Mouse (Mus musculus) MEL (cell line): ENCODE measurements around the gene Wdr93. TPM values are rescaled to one million over a fixed set of nuclear protein-coding genes. Genes with fewer than 3 reads are reported as not detected.

ENCODE experiments used
- DNase-seq: peaks from one replicate; pipeline ENCODE4 v3.0.0; 2011; ENCODE audit warnings: low read depth, low spot score
- H3K27ac ChIP-seq: 2 replicates; pipeline ENCODE4 v1.5.1; 2012; ENCODE audit warnings: low read depth, mild to moderate bottlenecking, control low read depth, low read length, moderate library complexity; ENCODE audit not compliant: control insufficient read depth
- H3K27me3 ChIP-seq, 2 experiments: fragments of 150-350 bp in 1 of 2; sonication (generic) in 1 of 2; 2 replicates each; pipeline ENCODE4 v1.6.1; 2012; ENCODE audit warnings: low read length in 2 of 2, mild to moderate bottlenecking in 2 of 2, improper control_type of control experiment in 1 of 2, moderate library complexity in 1 of 2; ENCODE audit not compliant: insufficient read depth in 2 of 2, control insufficient read depth in 1 of 2
- H3K36me3 ChIP-seq, 2 experiments: 2 replicates each; pipeline ENCODE4 v1.6.1; 2012 to 2014; ENCODE audit warnings: low read length in 2 of 2, improper control_type of control experiment in 1 of 2, inconsistent platforms in 1 of 2, mild to moderate bottlenecking in 1 of 2; ENCODE audit not compliant: insufficient read depth in 2 of 2, control insufficient read depth in 1 of 2
- H3K4me1 ChIP-seq, 2 experiments: fragments of 150-350 bp in 1 of 2; sonication (generic) in 1 of 2; 2 replicates each; pipeline ENCODE4 v1.6.1; 2012; ENCODE audit warnings: low read length in 2 of 2, improper control_type of control experiment in 1 of 2, mild to moderate bottlenecking in 1 of 2; ENCODE audit not compliant: insufficient read depth in 2 of 2, control insufficient read depth in 1 of 2
- H3K4me3 ChIP-seq, 2 experiments: fragments of 150-350 bp in 1 of 2; sonication (generic) in 1 of 2; 2 replicates each; pipeline ENCODE4 v1.5.1; 2012; ENCODE audit warnings: low read depth in 2 of 2, low read length in 2 of 2, mild to moderate bottlenecking in 2 of 2, moderate library complexity in 2 of 2, control low read depth in 1 of 2, improper control_type of control experiment in 1 of 2; ENCODE audit not compliant: control insufficient read depth in 1 of 2, insufficient read depth in 1 of 2
- H3K79me2 ChIP-seq: 2 replicates; pipeline ENCODE4 v1.6.1; 2012; ENCODE audit warnings: mild to moderate bottlenecking, low read length, moderate library complexity; ENCODE audit not compliant: control insufficient read depth, poor library complexity, insufficient read depth
- H3K9ac ChIP-seq: 2 replicates; pipeline ENCODE4 v1.6.1; 2012; ENCODE audit warnings: low read depth, mild to moderate bottlenecking, control low read depth, low read length, moderate library complexity; ENCODE audit not compliant: control insufficient read depth, poor library complexity, severe bottlenecking
- H3K9me3 ChIP-seq: fragments of 150-350 bp; sonication (generic); replicated peaks from 2 replicates; pipeline ENCODE4 v1.6.1; 2012; ENCODE audit warnings: mild to moderate bottlenecking, low read length, improper control_type of control experiment, moderate library complexity; ENCODE audit not compliant: insufficient read depth
- BHLHE40 ChIP-seq: IDR thresholded peaks from 2 replicates; pipeline ENCODE4 v1.6.1; 2012; ENCODE audit warnings: low read depth, mild to moderate bottlenecking, inconsistent platforms, low read length, improper control_type of control experiment, borderline replicate concordance
- CHD1 ChIP-seq: IDR thresholded peaks from 2 replicates; pipeline ENCODE4 v1.6.1; 2012; ENCODE audit warnings: low read depth, mild to moderate bottlenecking, inconsistent platforms, low read length, improper control_type of control experiment
- E2F4 ChIP-seq: IDR thresholded peaks from 2 replicates; pipeline ENCODE4 v1.6.1; 2011; ENCODE audit warnings: low read depth, low read length, improper control_type of control experiment, borderline replicate concordance
- HCFC1 ChIP-seq: IDR thresholded peaks from 2 replicates; pipeline ENCODE4 v1.6.1; 2012; ENCODE audit warnings: low read depth, mild to moderate bottlenecking, inconsistent platforms, low read length, improper control_type of control experiment, moderate library complexity
- JUND ChIP-seq: IDR thresholded peaks from 2 replicates; pipeline ENCODE4 v1.6.1; 2011; ENCODE audit warnings: low read depth, mild to moderate bottlenecking, improper control_type of control experiment, low read length
- MAFK ChIP-seq: IDR thresholded peaks from 2 replicates; pipeline ENCODE4 v1.6.1; 2011; ENCODE audit warnings: low read depth, mild to moderate bottlenecking, low read length, improper control_type of control experiment, borderline replicate concordance
- MAX ChIP-seq: IDR thresholded peaks from 2 replicates; pipeline ENCODE4 v1.6.1; 2011; ENCODE audit warnings: low read length, improper control_type of control experiment
- MAZ ChIP-seq: IDR thresholded peaks from 2 replicates; pipeline ENCODE4 v1.6.1; 2012; ENCODE audit warnings: low read depth, mild to moderate bottlenecking, inconsistent platforms, low read length, improper control_type of control experiment
- MXI1 ChIP-seq: IDR thresholded peaks from 2 replicates; pipeline ENCODE4 v1.6.1; 2011; ENCODE audit warnings: mild to moderate bottlenecking, low read depth, low read length, improper control_type of control experiment
- MYC ChIP-seq: IDR thresholded peaks from 2 replicates; pipeline ENCODE4 v1.6.1; 2011; ENCODE audit warnings: low read depth, mild to moderate bottlenecking, low read length, improper control_type of control experiment, moderate library complexity
- NELFE ChIP-seq: IDR thresholded peaks from 2 replicates; pipeline ENCODE4 v1.6.1; 2011; ENCODE audit warnings: low read depth, low read length, improper control_type of control experiment
- POLR2A ChIP-seq, 2 experiments: IDR thresholded peaks; 2 replicates each; pipeline ENCODE4 v1.6.1; 2011 to 2012; ENCODE audit warnings: low read length in 2 of 2, mild to moderate bottlenecking in 2 of 2, control low read depth in 1 of 2, improper control_type of control experiment in 1 of 2, low read depth in 1 of 2, moderate library complexity in 1 of 2; ENCODE audit not compliant: control insufficient read depth in 1 of 2, insufficient read depth in 1 of 2, poor library complexity in 1 of 2
- TAL1 ChIP-seq: IDR thresholded peaks from 2 replicates; pipeline ENCODE4 v1.6.1; 2012; ENCODE audit warnings: mild to moderate bottlenecking, inconsistent platforms, low read length, moderate library complexity, mixed read lengths
- TCF12 ChIP-seq: IDR thresholded peaks from 2 replicates; pipeline ENCODE4 v1.6.1; 2014; ENCODE audit warnings: low read depth, mild to moderate bottlenecking, inconsistent platforms, low read length, improper control_type of control experiment, moderate library complexity
- ZMIZ1 ChIP-seq: IDR thresholded peaks from 2 replicates; pipeline ENCODE4 v1.6.1; 2012; ENCODE audit warnings: low read depth, mild to moderate bottlenecking, inconsistent platforms, low read length, improper control_type of control experiment, moderate library complexity
- polyA plus RNA-seq, 2 experiments: library from polyadenylated mRNA; stranded (reverse) in 1 of 2; unstranded in 1 of 2; fragments of >175 nt in 1 of 2; fragments of >200 nt in 1 of 2; gene quantifications; 2 replicates each; pipeline versions ENCODE4 v1.2.1 to v1.2.4; 2012; ENCODE audit warnings: low replicate concordance in 2 of 2, low read depth in 1 of 2; ENCODE audit not compliant: insufficient read length in 2 of 2, insufficient read depth in 1 of 2, missing spikeins in 1 of 2
- total RNA-seq: library from RNA; depleted of rRNA; stranded (reverse); fragments of 300-350 nt; gene quantifications from 2 replicates; pipeline ENCODE4 v1.2.3, GENCODE M21; 2012

Gene Wdr93
- total and polyA plus RNA-seq, 3 experiments = 0.23 to 0.40 TPM; not detected in 1

DNA sequence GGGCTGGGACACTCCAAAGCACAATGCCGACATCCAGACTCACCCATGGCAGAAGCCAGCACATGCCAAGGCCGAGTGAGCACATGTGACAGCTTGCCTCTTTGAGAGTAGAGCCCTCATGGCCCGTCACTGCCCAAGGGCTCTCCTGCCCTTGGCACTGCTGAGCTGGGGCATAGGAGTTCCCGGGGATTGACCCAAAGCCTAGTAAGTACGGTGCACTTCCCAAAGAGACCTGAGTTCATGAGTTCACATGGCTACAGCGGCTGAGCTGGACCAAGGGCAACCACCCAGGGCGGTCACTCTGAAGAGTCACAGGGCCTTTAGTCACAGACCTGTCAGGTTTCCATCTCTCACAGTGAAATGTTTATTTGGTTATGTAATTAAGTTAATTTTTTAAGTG is 65.6 kb downstream of the Wdr93 start:
- Histone ChIP-seq H3K9me3 (no peaks in the 10 kb centered on the region), H3K27me3 (no peaks in the 10 kb centered on the region), H3K27ac (no peak overlapping the region), H3K4me3 (no peak overlapping the region), H3K9ac (no peak overlapping the region), H3K4me1 (no peaks in the 10 kb centered on the region; a peak in 1 of 4 replicates), H3K36me3 (no peaks in the 10 kb centered on the region), H3K79me2 (no peaks in the 10 kb centered on the region)
- TF ChIP-seq TCF12 (no peak), BHLHE40 (no peak), MAFK (no peak), E2F4 (no peak)
- no peak for DNase-seq

- Histone ChIP-seq H3K9me3 (no peaks in the 10 kb centered on the region), H3K79me2 (no peaks in the 10 kb centered on the region), H3K27me3 (no peaks in the 10 kb centered on the region), H3K36me3 (peaks cover 0 to 2% of the 10 kb centered on the region in 2 experiments; a peak in 1 of 4 replicates), H3K4me3 (no peak within 1 kb of the TSS), H3K4me1 (peaks cover 6 to 7% of the 10 kb centered on the region in 2 experiments; a peak in 3 of 4 replicates), H3K27ac (no peak within 1 kb of the TSS), H3K9ac (no peak within 1 kb of the TSS)
- TF ChIP-seq TAL1 (no peak), POLR2A (IDR thresholded peaks at IDR 0.05; ENCODE audit: control insufficient read depth in 1 of 2, insufficient read depth in 1 of 2, low read depth in 1 of 2, low read length in 2 of 2, poor library complexity in 1 of 2) (no peak), E2F4 (no peak), HCFC1 (no peak), MAX (no peak), MYC (no peak), ZMIZ1 (no peak), NELFE (no peak), TCF12 (no peak), CHD1 (no peak), JUND (no peak), MAFK (no peak), MXI1 (no peak), MAZ (no peak)
- no peak for DNase-seq
These were observed 67.9 kb downstream of the Wdr93 start, which contains the start of gene Mesp2 for GRCm38 (mm10) chr7:79810611-79811506. Gene Mesp2 (plus strand): TSS chr7:79810727.
